Mouse (Mus musculus): ENCODE measurements around the gene Rflnb. TPM values are rescaled to one million over a fixed set of nuclear protein-coding genes. Genes with fewer than 3 reads are reported as not detected.
A peak's percentile ranks its signal among the peaks of the same experiment; 100 is the strongest.

Rflnb gene
- polyA plus RNA-seq, 1 experiment from 2014 or later = 3.6 TPM

- H3K4me3 ChIP-seq (ENCODE audit: low read depth, low read length) = no peak overlapping the region
- no peak overlapping the region for H3K9ac ChIP-seq (ENCODE audit: low read length)
- 83% methylated on average over 7 of the region's 7 CpGs for WGBS
- no peaks in the 10 kb centered on the region for H3K9me3 ChIP-seq (replicated peaks; ENCODE audit: control insufficient read depth, low read length)
- H3K27ac ChIP-seq (ENCODE audit: low read depth, low read length) = no peak overlapping the region
- no peaks in the 10 kb centered on the region for H3K36me3 ChIP-seq (ENCODE audit: control insufficient read depth, insufficient read depth, low read length)
- H3K27me3 ChIP-seq (replicated peaks; ENCODE audit: control insufficient read depth, insufficient read depth, low read length) = no peaks in the 10 kb centered on the region
- DNase-seq (ENCODE audit: low spot score) (no peak), ATAC-seq (no peak)
- H3K4me1 ChIP-seq (ENCODE audit: control insufficient read depth, insufficient read depth, low read length) = no peaks in the 10 kb centered on the region
- H3K4me2 ChIP-seq (ENCODE audit: low read length) = no peak overlapping the region
Measured at GRCm38 (mm10) chr11:75985948-75986347, 41.6 kb downstream of the Rflnb start.

- no peak overlapping the region for H3K4me2 ChIP-seq (ENCODE audit: low read length)
- H3K36me3 ChIP-seq (ENCODE audit: control insufficient read depth, insufficient read depth, low read length) = no peaks in the 10 kb centered on the region
- no peak overlapping the region for H3K27ac ChIP-seq (ENCODE audit: low read depth, low read length)
- no peak overlapping the region for H3K4me3 ChIP-seq (ENCODE audit: low read depth, low read length)
- WGBS = 81% methylated on average over 1 of the region's 1 CpGs
- ATAC-seq (no peak), DNase-seq (ENCODE audit: low spot score) (no peak)
- no peak overlapping the region for H3K9ac ChIP-seq (ENCODE audit: low read length)
- H3K27me3 ChIP-seq (replicated peaks; ENCODE audit: control insufficient read depth, insufficient read depth, low read length) = no peaks in the 10 kb centered on the region
- no peaks in the 10 kb centered on the region for H3K9me3 ChIP-seq (replicated peaks; ENCODE audit: control insufficient read depth, low read length)
- no peaks in the 10 kb centered on the region for H3K4me1 ChIP-seq (ENCODE audit: control insufficient read depth, insufficient read depth, low read length)
Measured at GRCm38 (mm10) chr11:75984581-75984980, 43.0 kb downstream of the Rflnb start.

DNA sequence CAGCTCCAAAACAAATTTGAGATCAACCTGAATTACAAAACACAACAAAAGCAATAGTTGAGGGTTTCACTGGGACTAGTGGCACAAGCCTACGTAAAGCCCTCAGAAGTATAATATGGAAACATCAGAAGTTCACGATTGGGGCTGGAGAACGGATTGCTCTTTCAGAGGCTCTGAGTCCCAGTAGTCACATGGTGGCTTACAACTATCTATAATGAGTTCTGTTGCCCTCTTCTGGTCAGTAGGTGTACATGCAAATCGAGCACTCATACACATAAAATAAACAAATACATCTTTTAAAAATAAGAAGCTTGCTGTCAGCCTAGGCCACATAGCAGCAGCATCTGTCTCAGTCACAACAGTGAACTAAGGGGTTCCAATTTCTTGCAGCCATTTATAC, 44.4 kb downstream of the Rflnb start:
- H3K27ac ChIP-seq (ENCODE audit: low read depth, low read length) = no peak overlapping the region
- no peak overlapping the region for H3K9ac ChIP-seq (ENCODE audit: low read length)
- H3K4me3 ChIP-seq (ENCODE audit: low read depth, low read length) = no peak overlapping the region
- no peaks in the 10 kb centered on the region for H3K27me3 ChIP-seq (replicated peaks; ENCODE audit: control insufficient read depth, insufficient read depth, low read length)
- ATAC-seq (no peak), DNase-seq (ENCODE audit: low spot score) (peak; percentile 31)
- H3K36me3 ChIP-seq (ENCODE audit: control insufficient read depth, insufficient read depth, low read length) = no peaks in the 10 kb centered on the region
- no peaks in the 10 kb centered on the region for H3K4me1 ChIP-seq (ENCODE audit: control insufficient read depth, insufficient read depth, low read length)
- WGBS = 59% methylated on average over 4 of the region's 4 CpGs
- no peak overlapping the region for H3K4me2 ChIP-seq (ENCODE audit: low read length)
- no peaks in the 10 kb centered on the region for H3K9me3 ChIP-seq (replicated peaks; ENCODE audit: control insufficient read depth, low read length)

GRCm38 (mm10) chr11:75980413-75980812, 47.2 kb downstream of the Rflnb start:
- H3K9ac ChIP-seq (ENCODE audit: low read length) = no peak overlapping the region
- no peak for ATAC-seq
- H3K27ac ChIP-seq (ENCODE audit: low read depth, low read length) = no peak overlapping the region
- no peaks in the 10 kb centered on the region for H3K36me3 ChIP-seq (ENCODE audit: control insufficient read depth, insufficient read depth, low read length)
- no peak for DNase-seq (ENCODE audit: low spot score)
- 51% methylated on average over 2 of the region's 2 CpGs for WGBS
- no peak overlapping the region for H3K4me3 ChIP-seq (ENCODE audit: low read depth, low read length)
- no peaks in the 10 kb centered on the region for H3K4me1 ChIP-seq (ENCODE audit: control insufficient read depth, insufficient read depth, low read length)
- no peaks in the 10 kb centered on the region for H3K9me3 ChIP-seq (replicated peaks; ENCODE audit: control insufficient read depth, low read length)
- H3K27me3 ChIP-seq (replicated peaks; ENCODE audit: control insufficient read depth, insufficient read depth, low read length) = no peaks in the 10 kb centered on the region
- no peak overlapping the region for H3K4me2 ChIP-seq (ENCODE audit: low read length)

- Histone ChIP-seq H3K4me2 (ENCODE audit: low read length) (no peak overlapping the region), H3K36me3 (ENCODE audit: control insufficient read depth, insufficient read depth, low read length) (no peaks in the 10 kb centered on the region), H3K4me3 (ENCODE audit: low read depth, low read length) (no peak overlapping the region), H3K27ac (ENCODE audit: low read depth, low read length) (no peak overlapping the region), H3K4me1 (ENCODE audit: control insufficient read depth, insufficient read depth, low read length) (0 out of 2 replicates have a peak, but pooled peaks cover under 1% of the 10 kb centered on the region), H3K9me3 (replicated peaks; ENCODE audit: control insufficient read depth, low read length) (no peaks in the 10 kb centered on the region), H3K27me3 (replicated peaks; ENCODE audit: control insufficient read depth, insufficient read depth, low read length) (no peaks in the 10 kb centered on the region), H3K9ac (ENCODE audit: low read length) (no peak overlapping the region)
- ATAC-seq (no peak), DNase-seq (ENCODE audit: low spot score) (no peak)
- WGBS = 81% methylated on average over 6 of the region's 6 CpGs
Measured at GRCm38 (mm10) chr11:75978051-75978450, 49.5 kb downstream of the Rflnb start.

DNA sequence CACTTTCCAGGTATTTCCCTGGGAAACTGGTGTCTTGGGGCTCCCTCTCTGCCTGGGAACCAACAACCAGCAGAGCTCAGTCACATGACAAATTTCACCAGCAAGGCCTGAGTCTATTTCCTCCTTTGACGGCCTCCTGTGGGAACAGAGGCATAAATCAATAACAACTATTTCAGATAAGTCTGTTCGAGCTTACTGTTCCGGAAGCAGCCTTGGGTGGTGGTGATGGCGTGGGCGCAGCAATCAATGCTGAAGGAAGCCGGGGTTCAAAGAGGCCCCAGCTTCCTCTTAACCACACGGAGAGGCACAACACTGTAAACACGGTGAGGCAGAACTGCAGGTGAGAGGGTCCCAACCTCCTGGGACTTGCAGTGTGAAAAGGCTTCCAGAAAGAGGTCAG, 50.8 kb downstream of the Rflnb start:
- H3K9me3 ChIP-seq (replicated peaks; ENCODE audit: control insufficient read depth, low read length) = no peaks in the 10 kb centered on the region
- 79% methylated on average over 8 of the region's 8 CpGs for WGBS
- no peak overlapping the region for H3K4me2 ChIP-seq (ENCODE audit: low read length)
- 0 out of 2 replicates have a peak, but pooled peaks cover 3% of the 10 kb centered on the region for H3K4me1 ChIP-seq (ENCODE audit: control insufficient read depth, insufficient read depth, low read length)
- H3K36me3 ChIP-seq (ENCODE audit: control insufficient read depth, insufficient read depth, low read length) = no peaks in the 10 kb centered on the region
- no peak overlapping the region for H3K27ac ChIP-seq (ENCODE audit: low read depth, low read length)
- DNase-seq (ENCODE audit: low spot score) = no peak
- no peak for ATAC-seq
- H3K4me3 ChIP-seq (ENCODE audit: low read depth, low read length) = no peak overlapping the region
- no peaks in the 10 kb centered on the region for H3K27me3 ChIP-seq (replicated peaks; ENCODE audit: control insufficient read depth, insufficient read depth, low read length)
- no peak overlapping the region for H3K9ac ChIP-seq (ENCODE audit: low read length)

DNA sequence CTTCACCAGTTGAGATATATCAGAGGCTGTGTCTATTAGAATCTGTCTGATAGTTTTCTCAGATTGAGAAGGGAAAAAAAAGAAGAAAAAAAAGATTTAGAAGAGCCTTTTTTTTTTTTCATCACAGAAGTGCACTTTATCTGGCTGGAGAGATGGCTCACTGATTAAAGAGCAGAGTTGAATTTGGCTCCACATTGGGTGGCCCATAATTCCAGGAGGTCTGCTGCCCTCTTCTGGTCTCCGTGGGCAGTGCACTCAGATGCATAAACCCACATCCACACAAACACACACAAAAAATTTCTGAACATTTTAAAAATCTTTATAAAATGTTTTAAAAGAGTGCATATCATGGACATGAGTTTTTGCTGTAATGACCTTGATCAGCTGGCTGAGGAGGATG, 53.6 kb downstream of the Rflnb start:
- Histone ChIP-seq H3K4me2 (ENCODE audit: low read length) (no peak overlapping the region), H3K27ac (ENCODE audit: low read depth, low read length) (no peak overlapping the region), H3K4me1 (ENCODE audit: control insufficient read depth, insufficient read depth, low read length) (0 out of 2 replicates have a peak, but pooled peaks cover 3% of the 10 kb centered on the region), H3K27me3 (replicated peaks; ENCODE audit: control insufficient read depth, insufficient read depth, low read length) (no peaks in the 10 kb centered on the region), H3K36me3 (ENCODE audit: control insufficient read depth, insufficient read depth, low read length) (no peaks in the 10 kb centered on the region), H3K9me3 (replicated peaks; ENCODE audit: control insufficient read depth, low read length) (no peaks in the 10 kb centered on the region), H3K4me3 (ENCODE audit: low read depth, low read length) (no peak overlapping the region), H3K9ac (ENCODE audit: low read length) (no peak overlapping the region)
- ATAC-seq (no peak), DNase-seq (ENCODE audit: low spot score) (peak; percentile 18)
- 84% methylated on average over 1 of the region's 1 CpGs for WGBS

GRCm38 (mm10) chr11:75972916-75973567, 54.5 kb downstream of the Rflnb start:
- no peak overlapping the region for H3K4me2 ChIP-seq (ENCODE audit: low read length)
- ATAC-seq (no peak), DNase-seq (ENCODE audit: low spot score) (peak; percentile 47)
- 12% methylated on average over 7 of the region's 7 CpGs for WGBS
- no peaks in the 10 kb centered on the region for H3K27me3 ChIP-seq (replicated peaks; ENCODE audit: control insufficient read depth, insufficient read depth, low read length)
- no peak overlapping the region for H3K4me3 ChIP-seq (ENCODE audit: low read depth, low read length)
- 0 out of 2 replicates have a peak, but pooled peaks cover 3% of the 10 kb centered on the region for H3K4me1 ChIP-seq (ENCODE audit: control insufficient read depth, insufficient read depth, low read length)
- no peaks in the 10 kb centered on the region for H3K9me3 ChIP-seq (replicated peaks; ENCODE audit: control insufficient read depth, low read length)
- H3K27ac ChIP-seq (ENCODE audit: low read depth, low read length) = peak overlapping the region; percentile 21; the same call in 1 of the 2 replicates
- H3K9ac ChIP-seq (ENCODE audit: low read length) = no peak overlapping the region
- H3K36me3 ChIP-seq (ENCODE audit: control insufficient read depth, insufficient read depth, low read length) = no peaks in the 10 kb centered on the region

DNA sequence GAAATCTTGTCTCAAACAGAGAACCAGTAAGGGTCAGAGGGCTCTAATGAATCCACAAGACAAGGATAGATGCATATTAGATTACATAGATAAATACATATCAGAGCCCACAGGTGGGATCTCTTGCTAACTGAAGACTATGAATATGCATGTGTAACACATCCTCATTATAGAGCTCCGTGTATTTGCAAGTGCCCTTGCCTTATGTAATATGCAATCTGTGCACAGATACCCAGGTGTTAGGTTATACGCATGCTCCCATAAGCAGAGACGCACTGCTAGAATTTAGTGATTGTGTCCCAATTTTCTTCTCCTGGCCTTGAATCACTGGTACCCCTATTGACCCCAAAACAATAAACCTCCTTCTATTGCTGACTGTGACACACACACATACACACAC, 55.4 kb downstream of the Rflnb start:
- 77% methylated on average over 3 of the region's 3 CpGs for WGBS
- Histone ChIP-seq H3K4me2 (ENCODE audit: low read length) (no peak overlapping the region), H3K36me3 (ENCODE audit: control insufficient read depth, insufficient read depth, low read length) (no peaks in the 10 kb centered on the region), H3K27ac (ENCODE audit: low read depth, low read length) (no peak overlapping the region), H3K9me3 (replicated peaks; ENCODE audit: control insufficient read depth, low read length) (no peaks in the 10 kb centered on the region), H3K4me3 (ENCODE audit: low read depth, low read length) (no peak overlapping the region), H3K27me3 (replicated peaks; ENCODE audit: control insufficient read depth, insufficient read depth, low read length) (no peaks in the 10 kb centered on the region), H3K4me1 (ENCODE audit: control insufficient read depth, insufficient read depth, low read length) (0 out of 2 replicates have a peak, but pooled peaks cover 3% of the 10 kb centered on the region), H3K9ac (ENCODE audit: low read length) (no peak overlapping the region)
- DNase-seq (ENCODE audit: low spot score) (no peak), ATAC-seq (no peak)
